Mouse (Mus musculus): ENCODE results near the gene Sh2b3. TPM values are rescaled to one million over a fixed set of nuclear protein-coding genes. Genes with fewer than 3 reads are reported as not detected.

Sh2b3 gene
- total RNA-seq, 2 experiments from 2014 or later, result 18.5 to 18.7 TPM

DNA sequence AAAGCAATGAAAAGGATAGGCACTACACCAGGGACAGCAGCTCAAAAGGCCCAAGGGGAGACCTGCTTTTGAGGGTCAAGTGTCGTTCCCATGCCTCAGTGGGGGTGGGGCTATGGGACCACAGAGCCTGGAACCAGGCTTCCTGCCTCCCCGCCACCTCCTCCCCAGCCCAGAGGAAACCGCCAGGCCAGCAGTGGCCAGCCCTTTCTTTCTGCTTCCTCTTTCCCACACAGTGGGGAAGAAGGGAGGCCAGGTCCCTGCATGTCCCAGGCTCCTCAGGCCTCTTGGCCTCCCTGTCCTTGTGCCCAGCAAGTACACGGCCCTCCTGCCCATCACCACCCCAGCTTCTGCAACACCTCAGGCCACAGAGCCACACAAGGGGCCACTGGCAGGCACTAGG is 13.3 kb downstream of the Sh2b3 start:
- no peak for DNase-seq (ENCODE audit: low spot score in 2 of 2)

DNA sequence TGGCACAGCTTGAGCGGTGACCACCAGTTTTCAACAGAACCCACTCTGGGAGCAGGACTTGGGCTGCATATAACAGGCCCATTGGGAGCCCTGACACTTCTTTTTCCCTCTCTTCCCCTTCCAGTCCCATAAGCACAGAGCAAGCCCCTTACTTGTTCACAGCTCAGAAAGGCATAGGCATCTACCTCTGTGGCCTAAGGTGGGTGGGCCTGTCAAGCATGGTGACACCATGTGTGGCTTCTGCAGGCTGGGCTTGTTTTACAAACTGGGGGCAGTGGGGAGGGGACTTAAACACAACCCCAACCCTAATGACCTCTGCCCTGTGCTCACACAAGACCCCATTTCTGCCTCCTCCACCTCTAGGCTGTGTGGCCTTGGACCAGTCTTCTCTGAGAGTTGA is 13.8 kb downstream of the Sh2b3 start:
- DNase-seq (ENCODE audit: low spot score in 2 of 2), result no peak

DNA sequence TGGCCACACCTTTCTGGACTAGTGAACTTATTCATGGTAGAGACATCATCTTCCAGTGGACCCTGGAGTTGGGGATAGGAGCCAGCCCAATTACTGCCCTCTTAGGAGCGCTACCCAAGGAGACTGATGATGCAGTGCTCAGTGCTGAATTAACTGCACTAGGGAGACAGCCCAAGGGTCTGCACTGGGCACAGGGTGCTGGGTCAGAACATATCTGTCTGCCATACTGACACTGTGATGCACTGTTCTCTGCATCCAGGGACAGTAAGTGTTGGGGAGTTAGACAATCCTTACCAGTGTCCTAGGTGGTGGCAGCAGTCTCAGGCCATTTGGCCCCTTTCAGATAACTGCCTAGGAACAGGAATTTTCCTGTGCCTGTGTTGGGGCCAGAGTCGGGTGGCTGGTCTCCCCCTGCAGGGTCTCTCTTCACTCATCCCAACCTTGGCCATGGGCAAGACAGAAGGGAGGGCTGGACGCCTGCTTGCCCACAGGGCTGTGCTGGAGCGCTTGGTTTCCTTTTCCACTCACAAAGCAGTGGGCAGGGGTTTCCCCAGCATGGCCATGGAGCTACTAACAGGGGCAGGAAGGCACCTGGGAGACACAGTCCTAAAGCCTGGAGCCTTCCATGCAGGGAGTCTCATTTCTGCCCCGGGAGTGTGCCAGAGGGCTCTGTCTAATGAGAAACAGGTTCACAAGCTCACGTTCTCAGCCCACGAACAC is 14.5 kb downstream of the Sh2b3 start:
- no peak for DNase-seq (ENCODE audit: low spot score in 2 of 2)

DNA sequence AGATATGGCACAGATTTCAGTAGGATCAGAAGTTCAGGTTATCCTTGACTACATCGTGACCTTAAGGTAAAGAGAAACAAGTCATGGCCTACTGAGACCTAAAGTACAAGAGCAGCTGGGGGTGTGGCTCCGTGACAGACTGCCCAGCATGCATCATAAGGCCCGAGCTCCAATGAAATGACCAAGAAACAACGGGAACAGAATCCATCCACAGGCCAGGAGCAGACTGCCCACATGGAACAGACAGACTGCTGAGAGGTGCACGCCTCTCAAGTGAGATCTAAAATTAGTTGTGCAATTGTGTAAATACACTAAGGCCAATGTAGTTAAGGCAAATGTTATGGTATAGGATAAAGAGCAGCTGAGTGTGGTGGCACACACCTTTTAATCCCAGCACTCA is 15.9 kb downstream of the Sh2b3 start:
- no peak for DNase-seq (ENCODE audit: low spot score in 2 of 2)

DNA sequence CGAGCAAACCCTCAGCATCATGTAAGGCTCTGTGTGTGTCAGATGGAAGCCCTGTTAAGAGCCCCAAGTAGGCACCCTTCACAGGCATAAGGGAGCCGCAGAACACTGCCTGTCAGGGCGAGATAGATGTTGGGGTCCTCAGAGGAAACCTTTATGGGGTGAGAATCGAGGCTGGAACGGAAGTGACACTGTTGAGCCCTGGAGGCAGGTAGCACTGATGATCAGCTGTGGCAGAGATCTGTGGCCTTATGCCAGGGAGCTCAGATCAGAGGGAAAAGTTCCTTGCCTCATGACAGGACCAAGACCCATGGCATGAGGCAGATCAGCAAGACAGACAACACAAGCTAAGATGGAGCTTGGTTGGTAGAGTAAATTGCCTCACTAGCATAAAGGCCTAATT is 16.3 kb downstream of the Sh2b3 start:
- no peak for DNase-seq (ENCODE audit: low spot score in 2 of 2)

DNA sequence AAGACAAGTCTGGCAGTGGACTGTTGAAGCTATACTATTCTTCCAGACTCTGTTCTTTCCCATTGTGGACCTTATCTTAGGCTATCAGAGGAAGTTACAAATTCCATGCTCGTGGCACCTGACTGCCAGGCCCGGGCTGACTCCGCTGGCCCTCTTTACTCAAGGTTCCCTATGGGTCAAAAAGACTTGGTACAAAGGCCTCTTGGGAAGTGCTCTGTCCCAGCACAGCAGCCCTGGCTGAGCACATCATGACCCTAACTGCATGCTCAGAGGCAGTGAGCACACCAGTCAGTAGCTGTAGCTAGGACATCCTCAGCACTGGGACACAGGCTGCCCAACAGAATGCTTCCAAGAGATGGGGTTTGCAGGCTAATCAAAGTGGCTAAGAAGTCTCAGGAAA is 16.8 kb downstream of the Sh2b3 start:
- no peak for DNase-seq (ENCODE audit: low spot score in 2 of 2)

DNA sequence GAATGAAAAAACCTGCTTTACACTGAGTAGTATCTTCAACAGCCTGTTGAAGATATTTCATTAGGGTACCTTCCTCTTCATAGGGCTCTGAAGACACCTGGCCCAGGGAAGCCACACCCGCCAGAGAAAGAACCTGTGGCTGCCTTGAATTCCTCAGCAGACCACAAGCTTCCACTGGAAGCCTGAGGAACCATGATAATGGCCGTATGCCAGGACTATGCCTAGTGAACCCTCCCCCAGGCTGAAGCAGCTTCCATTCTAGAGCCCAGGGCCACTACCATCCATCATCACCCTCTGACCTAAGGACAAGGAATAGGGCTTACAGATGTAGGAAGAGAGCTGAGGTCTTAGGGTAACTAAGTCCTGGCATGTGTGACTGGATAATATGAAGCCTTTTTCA is 17.3 kb downstream of the Sh2b3 start:
- no peak for DNase-seq (ENCODE audit: low spot score in 2 of 2)

DNA sequence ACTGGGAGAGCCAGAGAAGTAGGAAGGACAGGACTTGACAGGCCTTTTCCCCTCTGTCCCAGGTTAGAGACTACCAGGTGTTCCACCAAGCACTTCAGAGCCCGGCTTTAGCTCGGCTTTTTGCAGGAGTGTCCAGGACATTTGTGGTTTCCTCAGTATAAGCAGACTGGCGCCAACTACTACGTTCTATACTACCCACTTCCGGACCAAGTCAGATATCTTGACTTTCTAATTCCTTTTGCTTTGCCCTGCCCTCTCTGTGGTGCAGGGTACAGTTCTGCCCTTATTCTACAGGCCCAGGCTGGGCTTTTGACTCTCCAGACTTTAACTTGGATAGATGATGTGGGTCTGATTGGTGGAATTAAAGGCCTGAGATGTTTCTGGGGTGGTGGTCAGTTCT is 17.9 kb downstream of the Sh2b3 start:
- no peak for DNase-seq (ENCODE audit: low spot score in 2 of 2)

DNA sequence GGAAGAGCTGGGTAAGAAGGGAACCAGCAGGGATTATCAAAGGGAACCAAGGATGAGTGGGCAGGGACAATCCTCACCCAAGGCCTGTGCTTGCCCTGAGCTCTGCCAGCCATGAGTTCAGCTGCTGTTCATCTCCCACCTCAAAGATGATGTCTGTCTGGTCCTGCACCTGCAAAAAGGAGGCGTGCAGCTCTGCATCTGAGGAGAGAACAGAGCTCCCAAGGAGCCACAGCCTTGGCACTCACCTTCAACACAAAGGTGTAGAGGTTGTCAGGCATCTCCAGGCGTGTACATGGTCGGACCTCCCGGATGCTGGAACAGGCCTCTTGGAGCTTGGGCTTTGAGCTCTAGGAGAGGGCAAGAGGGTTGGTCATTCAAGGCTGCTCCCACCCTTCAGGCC is 18.6 kb downstream of the Sh2b3 start:
- DNase-seq (ENCODE audit: low spot score in 2 of 2), result no peak

DNA sequence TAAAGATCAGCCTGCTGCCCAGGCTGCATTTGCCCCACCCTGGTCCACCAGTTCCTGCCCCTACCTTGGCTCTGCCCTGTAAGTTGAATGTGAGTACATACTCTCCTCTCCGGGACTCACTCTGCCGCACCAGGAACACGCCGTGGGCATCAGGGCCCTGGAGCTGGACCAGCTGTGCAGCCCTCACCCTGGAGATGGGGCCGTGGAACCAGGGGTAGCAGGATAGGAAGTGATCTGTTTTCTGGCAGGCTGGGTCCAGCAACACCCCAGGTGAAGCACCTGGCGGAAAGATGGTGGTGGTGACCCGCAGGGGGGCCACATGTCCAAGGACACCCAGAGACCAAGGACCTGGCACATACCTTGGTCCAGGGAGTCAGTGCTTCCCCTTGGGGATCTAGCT is 19.0 kb downstream of the Sh2b3 start:
- DNase-seq (ENCODE audit: low spot score in 2 of 2), result no peak

DNA sequence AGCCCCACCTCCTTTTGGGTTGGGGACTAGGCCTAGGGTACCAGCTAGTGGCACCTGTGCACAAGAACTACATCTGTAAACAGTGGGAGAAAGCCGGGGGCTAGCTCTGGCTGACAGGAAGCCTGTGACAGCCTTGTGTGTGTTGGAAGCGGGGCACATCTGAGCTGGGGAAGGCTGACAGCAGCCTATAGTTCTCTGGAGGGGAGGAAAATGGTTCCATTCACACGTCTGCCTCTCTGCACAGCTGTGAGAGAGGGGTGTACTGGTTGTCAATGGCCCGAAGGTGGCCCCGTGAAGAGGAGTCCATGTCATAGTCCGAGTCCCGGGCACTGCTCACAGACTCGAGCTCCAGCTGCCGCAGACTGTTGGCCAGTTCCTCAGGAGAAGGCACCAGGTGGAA is 19.9 kb downstream of the Sh2b3 start:
- no peak for DNase-seq (ENCODE audit: low spot score in 2 of 2)

DNA sequence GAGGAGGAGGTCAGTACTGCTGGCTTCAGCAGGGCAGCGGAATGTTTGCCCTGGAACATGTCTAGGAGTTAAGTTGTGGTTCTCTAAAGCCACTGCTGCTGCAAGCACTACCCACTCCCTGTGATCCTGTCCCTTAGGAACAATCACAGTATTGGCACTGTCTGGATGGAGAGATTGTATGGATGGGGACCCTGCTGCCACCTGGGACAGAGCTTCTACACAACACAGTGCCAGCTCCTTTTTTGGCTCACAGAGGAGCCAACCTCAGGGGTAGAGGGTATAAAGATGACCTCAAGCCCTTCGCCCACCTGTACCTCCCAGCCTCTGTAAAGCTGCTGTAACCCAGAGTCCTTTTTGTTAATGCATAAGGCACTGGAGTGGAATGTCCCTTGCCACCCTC is 20.8 kb downstream of the Sh2b3 start:
- no peak for DNase-seq (ENCODE audit: low spot score in 2 of 2)

DNA sequence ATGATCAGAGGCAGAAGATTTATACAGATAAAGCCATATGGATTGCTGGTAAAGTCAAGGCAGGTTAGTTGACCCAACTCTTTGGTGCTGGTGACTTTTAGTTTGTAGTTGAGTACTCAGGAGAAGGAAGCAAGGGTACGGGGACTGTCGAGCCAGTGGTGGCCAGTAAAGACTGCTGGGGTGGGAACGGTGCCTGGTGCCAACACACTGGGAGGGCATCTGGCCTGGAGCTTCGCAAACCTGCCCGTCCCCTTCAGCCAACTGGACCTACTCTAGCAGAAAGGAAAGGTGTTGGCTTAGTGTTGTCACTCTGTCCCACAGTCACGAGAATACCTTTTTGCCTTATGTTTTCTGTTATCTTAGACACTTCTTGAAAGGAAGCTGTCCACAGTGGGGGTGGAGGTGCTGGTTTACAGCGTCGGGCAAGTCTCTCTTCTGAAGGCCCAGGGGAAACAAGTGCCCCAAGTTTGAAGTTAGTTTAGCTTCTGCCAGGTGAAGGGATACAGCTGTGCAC is 21.5 kb downstream of the Sh2b3 start:
- DNase-seq (ENCODE audit: low spot score in 2 of 2), result no peak

DNA sequence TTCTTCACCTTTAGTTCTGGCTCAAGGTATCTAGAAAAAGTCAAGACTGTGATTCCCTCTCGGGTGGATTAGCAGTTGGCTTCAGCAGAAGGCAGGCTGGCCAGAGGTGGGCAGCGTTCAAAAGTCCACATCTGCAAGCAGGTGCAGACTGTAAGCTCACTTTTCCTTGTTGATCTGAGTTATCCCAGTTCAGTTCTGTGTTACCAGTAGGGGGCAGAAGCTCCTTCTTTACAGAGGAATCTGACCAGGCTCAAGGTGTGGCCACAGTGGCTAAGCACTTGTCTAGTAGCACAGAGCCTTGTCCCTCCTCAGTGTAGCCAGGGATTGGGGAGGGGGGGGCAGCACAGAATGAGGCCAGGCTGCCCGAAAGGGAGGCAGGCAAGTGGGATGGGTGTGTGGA is 22.4 kb downstream of the Sh2b3 start:
- no peak for DNase-seq (ENCODE audit: low spot score in 2 of 2)

DNA sequence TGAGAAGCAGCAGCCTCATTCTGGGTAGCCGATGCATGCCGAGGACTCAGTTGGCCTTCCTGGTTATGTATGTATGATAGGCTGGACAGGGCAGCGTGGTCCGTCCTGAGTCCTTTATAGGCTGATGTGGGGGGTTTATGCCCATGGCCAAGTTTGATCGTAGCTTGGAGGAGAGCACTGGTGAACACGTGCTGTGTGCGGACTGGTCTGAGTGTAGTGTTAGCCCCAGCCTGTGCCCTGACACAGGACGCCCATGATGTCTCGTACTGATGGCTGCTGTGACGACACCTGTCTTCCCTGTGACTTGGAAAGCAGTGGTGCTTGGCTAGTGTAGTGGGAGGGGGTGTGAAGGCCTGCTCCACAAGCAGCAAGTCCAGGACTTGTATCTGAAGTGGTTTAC is 23.7 kb downstream of the Sh2b3 start:
- DNase-seq (ENCODE audit: low spot score in 2 of 2), result no peak

DNA sequence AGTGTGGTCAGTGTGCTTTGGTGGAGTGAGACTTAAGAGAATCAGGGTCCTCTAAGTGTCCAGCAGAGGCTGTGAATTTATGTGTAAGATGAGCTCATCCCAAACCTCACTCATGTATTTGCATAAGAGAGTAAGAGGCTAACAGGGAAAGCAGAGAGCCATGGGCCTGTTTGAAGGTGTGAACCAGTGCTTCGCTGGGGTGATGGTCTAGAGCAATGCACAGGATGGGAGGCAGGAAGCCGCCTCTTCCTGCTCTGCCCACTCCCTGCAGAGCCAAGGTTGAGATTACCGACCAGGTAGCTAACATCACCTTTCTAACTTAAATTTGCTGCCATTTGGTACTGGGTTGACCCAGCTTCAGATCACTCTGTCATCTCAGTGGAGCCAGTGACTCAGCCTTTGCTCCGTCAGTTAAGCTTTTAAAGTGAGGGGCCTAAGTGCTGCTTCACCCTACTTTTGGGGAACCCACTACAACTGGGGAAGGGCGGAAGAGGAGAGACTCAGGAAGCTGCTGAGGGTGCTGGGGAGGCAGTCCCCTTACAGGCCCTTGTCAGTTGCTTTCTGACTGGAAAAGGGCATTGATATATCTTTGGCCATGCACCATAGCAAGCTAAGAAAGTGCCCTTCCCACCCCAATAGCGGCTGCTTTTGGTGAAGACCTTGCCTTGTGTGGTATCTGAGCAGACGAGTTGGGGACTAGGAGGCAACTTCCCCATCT is 24.8 kb downstream of the Sh2b3 start:
- DNase-seq (ENCODE audit: low spot score in 2 of 2), result no peak

DNA sequence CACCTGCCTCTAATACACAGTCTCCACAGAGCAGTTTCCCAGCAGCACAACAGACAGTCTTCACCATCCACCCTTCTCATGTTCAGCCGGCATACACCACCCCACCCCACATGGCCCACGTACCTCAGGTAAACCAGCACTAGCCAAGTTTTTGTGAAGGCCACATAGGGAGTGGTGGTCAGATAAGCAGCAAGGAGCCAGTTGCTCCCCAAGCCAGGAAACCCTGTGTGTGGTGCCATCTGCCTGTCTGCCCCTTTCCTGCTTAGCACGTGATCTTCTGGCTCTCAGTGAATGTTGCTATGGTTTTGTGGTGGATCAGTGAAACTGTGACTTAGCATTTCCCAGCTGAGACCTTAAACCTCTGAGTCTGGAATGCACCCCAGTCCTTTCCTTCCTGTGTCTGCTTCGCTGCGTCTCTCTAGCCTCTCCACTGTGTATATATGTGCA is 25.9 kb downstream of the Sh2b3 start:
- DNase-seq (ENCODE audit: low spot score in 2 of 2), result no peak

DNA sequence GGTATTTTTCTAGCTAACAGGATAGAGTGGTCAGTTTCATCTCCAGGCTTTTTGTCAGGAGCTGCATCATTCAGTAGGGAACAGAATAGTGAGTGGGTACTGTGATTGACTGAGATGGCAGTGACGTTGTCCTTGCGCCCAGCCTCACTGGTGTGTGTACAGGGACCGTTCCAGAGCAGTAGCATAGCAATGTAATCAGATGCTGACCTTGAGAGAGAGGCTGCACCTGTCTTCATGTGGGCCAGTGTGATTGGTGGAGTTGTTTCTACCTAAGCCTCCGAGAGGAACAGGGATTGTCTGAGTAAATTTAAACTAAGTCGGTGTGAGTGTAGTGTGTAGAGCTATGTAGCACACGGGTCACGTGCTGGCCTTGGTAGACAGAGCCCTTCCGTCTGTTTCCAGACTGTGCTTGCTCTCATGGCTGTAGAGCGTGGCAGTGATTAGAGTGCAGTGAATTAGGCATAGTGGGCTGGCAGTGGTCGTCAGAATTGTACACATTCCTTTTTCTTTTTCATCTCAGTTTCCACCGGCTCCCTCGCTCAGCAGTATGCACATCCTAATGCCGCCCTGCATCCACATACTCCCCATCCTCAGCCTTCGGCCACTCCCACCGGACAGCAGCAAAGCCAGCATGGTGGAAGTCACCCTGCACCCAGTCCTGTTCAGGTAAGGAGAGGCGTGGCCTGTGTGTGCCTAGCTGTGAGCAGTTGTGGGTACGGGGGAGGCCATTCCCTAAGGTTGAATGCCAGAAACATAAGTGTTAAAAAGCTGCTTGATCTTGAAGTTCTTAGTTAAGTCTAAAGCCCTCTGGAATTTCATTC is 26.9 kb downstream of the Sh2b3 start:
- DNase-seq (ENCODE audit: low spot score in 2 of 2), result no peak

DNA sequence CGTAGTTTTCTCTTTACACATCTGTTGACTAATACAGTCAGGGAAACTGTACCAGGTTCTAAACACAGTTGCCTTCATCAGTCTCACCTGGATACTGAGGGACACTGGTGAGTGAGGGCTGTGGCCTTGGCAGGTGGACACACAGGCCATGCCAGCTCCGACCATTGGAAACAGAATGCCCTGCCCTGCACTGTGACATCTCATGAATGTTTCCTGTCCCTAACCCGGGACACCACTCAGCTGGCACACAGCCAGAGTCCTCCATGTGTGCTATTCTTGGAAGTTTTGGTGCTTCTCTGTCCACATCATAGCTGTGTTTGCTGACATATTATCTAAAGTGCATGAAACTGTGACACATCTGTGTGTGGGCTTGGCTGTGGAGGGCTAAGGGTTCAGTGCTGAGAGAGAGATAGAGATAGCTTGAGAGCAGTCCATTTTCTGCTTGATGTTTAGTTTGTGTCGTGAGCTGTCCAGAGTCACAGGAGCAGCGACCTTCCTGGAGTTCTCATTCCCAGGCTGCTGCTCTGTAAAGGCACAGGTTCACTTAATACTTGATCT is 27.7 kb downstream of the Sh2b3 start:
- DNase-seq (ENCODE audit: low spot score in 2 of 2), result no peak

DNA sequence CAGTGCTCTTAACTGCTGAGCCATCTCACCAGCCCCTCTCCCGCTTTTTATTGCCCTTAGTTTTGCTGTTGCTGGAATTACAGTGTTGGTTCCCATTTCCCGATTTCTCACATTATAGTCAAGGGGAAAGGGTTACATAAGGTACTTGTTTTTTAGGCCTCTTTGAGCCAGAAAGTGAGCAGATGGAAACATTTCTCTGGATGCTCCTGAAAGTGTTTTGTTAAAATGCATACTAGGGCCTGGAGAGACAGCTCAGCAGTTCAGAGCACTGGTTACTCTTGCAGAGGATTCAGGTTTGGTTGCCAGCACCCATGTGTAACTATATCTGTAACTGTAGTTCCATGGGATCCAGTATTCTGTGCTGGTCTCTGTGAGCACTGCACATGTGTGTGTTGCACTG is 29.2 kb downstream of the Sh2b3 start:
- no peak for DNase-seq (ENCODE audit: low spot score in 2 of 2)

DNA sequence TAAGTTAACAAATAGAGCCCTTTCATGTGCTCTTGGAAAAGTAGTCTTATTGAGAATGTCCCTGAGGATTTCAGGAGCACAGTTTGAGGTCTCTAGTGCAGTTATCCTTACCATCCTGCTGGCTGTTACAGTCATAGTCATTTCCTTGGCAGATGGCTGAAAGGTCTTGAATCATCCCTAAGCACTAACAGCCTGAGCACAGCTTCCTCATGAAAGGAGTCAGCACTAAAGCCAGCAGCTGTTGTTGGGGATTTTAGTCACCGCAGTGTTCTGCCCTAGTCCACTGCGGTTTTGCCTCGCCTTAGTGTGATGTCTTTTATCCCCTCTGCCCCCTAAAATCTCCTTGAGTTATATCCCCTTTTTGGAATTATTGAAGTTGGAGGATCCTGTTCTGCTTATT is 30.3 kb downstream of the Sh2b3 start:
- no peak for DNase-seq (ENCODE audit: low spot score in 2 of 2)

DNA sequence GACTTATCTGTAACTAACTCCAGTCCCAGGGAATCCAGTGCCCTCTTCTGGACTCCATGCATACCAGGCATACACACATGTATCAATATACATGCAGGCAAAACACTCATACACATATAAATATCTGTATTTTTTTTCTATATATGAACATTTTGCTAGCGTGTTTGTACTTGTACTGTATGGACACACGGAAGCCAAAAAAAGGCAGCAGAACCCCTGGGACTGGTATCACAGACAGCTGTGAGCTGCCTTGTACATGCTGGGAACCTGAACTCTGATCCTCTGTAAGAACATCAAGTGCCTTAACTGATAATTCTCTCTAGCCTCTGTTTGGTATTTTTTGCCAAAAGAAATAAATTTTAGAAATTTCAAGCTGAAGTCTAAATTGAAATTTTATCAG is 39.0 kb downstream of the Sh2b3 start:
- no peak for DNase-seq (ENCODE audit: low spot score in 2 of 2)

Data from layer of hippocampus, postnatal 14 days (tissue).